In the genomic region with DNA sequence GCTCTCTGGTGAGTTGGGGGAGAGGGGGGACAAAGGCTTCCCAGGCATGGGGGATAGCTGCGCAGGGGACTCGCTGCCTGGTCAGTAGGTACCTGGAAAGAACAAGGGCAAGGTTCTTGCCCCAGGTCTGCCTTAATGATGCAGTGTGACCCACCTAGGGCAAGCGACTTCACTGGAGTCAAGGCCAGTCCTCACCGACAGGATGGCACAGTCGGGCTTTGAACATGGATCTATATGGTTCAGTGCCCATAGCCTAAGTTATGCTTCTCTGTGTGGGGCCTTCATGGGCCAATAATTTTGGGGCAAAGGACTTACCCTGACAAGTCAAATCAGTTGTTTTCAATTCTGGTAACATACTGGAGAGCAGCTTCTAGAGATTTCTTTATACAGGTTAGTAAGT, we compare ENCODE assay signal across 8 mouse cellular contexts. TPM values are rescaled to one million over a fixed set of nuclear protein-coding genes. Genes with fewer than 3 reads are reported as not detected.
DNase-seq lines count a peak whose midpoint lies in the region; ATAC-seq lines count a peak whose summit lies in the region.

No protein-coding gene starts in this region.

- DNase-seq in kidney, postnatal 4 days, result no peak
- DNase-seq in embryonic facial prominence, embryonic 11.5 days (ENCODE audit: low spot score), result peak; percentile 23
- DNase-seq in intestine, embryonic 14.5 days (ENCODE audit: low spot score), result no peak
- DNase-seq in naive thymus-derived CD4-positive, alpha-beta T cell, adult 2 months (ENCODE audit: low read depth), result peak; percentile 21
- no peak for DNase-seq in cerebellum, adult 8-10 months
- DNase-seq in thymus, postnatal 36 days, result no peak

- H3K4me2 ChIP-seq in kidney, embryonic 14.5 days (replicated peaks; ENCODE audit: low read depth, low read length), result peak overlapping the region; percentile 84
- peak overlapping the region; percentile 76 for H3K4me2 ChIP-seq in embryonic facial prominence, embryonic 11.5 days (ENCODE audit: low read depth, low read length)
- H3K4me2 ChIP-seq in intestine, embryonic 14.5 days (ENCODE audit: low read length), result peak overlapping the region; percentile 57

- H3K9ac ChIP-seq in kidney, embryonic 14.5 days (ENCODE audit: low read depth, low read length), result peak overlapping the region; percentile 93
- H3K9ac ChIP-seq in embryonic facial prominence, embryonic 11.5 days (replicated peaks; ENCODE audit: low read length), result peak overlapping the region; percentile 99
- H3K9ac ChIP-seq in intestine, embryonic 14.5 days (ENCODE audit: low read length), result peak overlapping the region; percentile 86

- no peaks in the 10 kb centered on the region for H3K9me3 ChIP-seq in kidney, embryonic 14.5 days (ENCODE audit: control insufficient read depth, low read length)
- no peaks in the 10 kb centered on the region for H3K9me3 ChIP-seq in embryonic facial prominence, embryonic 11.5 days (replicated peaks; ENCODE audit: control insufficient read depth, low read length)
- no peaks in the 10 kb centered on the region for H3K9me3 ChIP-seq in intestine, embryonic 14.5 days (ENCODE audit: control insufficient read depth, low read length)

- no peak for ATAC-seq in kidney, embryonic 14.5 days (ENCODE audit: low FRiP score, low TSS enrichment)
- no peak; the same call in none of the 2 replicates for ATAC-seq in embryonic facial prominence, embryonic 11.5 days (replicated peaks; ENCODE audit: insufficient number of reproducible peaks, low FRiP score, low TSS enrichment, low read depth)
- peak; percentile 25; the same call in 1 of the 2 replicates for ATAC-seq in intestine, embryonic 14.5 days (replicated peaks; ENCODE audit: low FRiP score, low TSS enrichment, low read depth)
- ATAC-seq in erythroid progenitor cell, adult 5-6 weeks (replicated peaks; ENCODE audit: low FRiP score, poor library complexity, severe bottlenecking), result no peak

- WGBS in kidney, embryonic 14.5 days, result 3% methylated on average over 5 of the region's 5 CpGs
- WGBS in embryonic facial prominence, embryonic 11.5 days, result 10% methylated on average over 5 of the region's 5 CpGs
- WGBS in intestine, embryonic 14.5 days, result 10% methylated on average over 5 of the region's 5 CpGs

- H3K36me3 ChIP-seq in kidney, embryonic 14.5 days (ENCODE audit: control insufficient read depth, insufficient read depth, low read length), result no peaks in the 10 kb centered on the region
- H3K36me3 ChIP-seq in embryonic facial prominence, embryonic 11.5 days (replicated peaks; ENCODE audit: control insufficient read depth, insufficient read depth, low read depth, low read length), result no peaks in the 10 kb centered on the region
- H3K36me3 ChIP-seq in intestine, embryonic 14.5 days (ENCODE audit: control insufficient read depth, insufficient read depth, low read length), result no peaks in the 10 kb centered on the region

- H3K4me3 ChIP-seq in kidney, embryonic 14.5 days (ENCODE audit: low read length), result peak overlapping the region; percentile 88
- peak overlapping the region; percentile 80 for H3K4me3 ChIP-seq in embryonic facial prominence, embryonic 11.5 days (ENCODE audit: low read depth, low read length)
- peak overlapping the region; percentile 72 for H3K4me3 ChIP-seq in intestine, embryonic 14.5 days (ENCODE audit: low read depth, low read length)

- no peak overlapping the region for H3K27ac ChIP-seq in kidney, embryonic 14.5 days (ENCODE audit: low read depth, low read length)
- peak overlapping the region; percentile 95; the same call in 1 of the 2 replicates for H3K27ac ChIP-seq in embryonic facial prominence, embryonic 11.5 days (replicated peaks; ENCODE audit: low read depth, low read length)
- H3K27ac ChIP-seq in intestine, embryonic 14.5 days (ENCODE audit: low read depth), result peak overlapping the region; percentile 92; the same call in 1 of the 2 replicates

- 0 out of 2 replicates have a peak, but pooled peaks cover 4% of the 10 kb centered on the region for H3K4me1 ChIP-seq in kidney, embryonic 14.5 days (ENCODE audit: control insufficient read depth, insufficient read depth, low read length)
- 0 out of 2 replicates have a peak, but pooled peaks cover 2% of the 10 kb centered on the region for H3K4me1 ChIP-seq in embryonic facial prominence, embryonic 11.5 days (ENCODE audit: control insufficient read depth, insufficient read depth, low read length)
- peaks cover 9% of the 10 kb centered on the region for H3K4me1 ChIP-seq in intestine, embryonic 14.5 days (replicated peaks; ENCODE audit: control insufficient read depth, insufficient read depth, low read length)

- no peaks in the 10 kb centered on the region for H3K27me3 ChIP-seq in kidney, embryonic 14.5 days (ENCODE audit: control insufficient read depth, insufficient read depth, low read length)
- H3K27me3 ChIP-seq in embryonic facial prominence, embryonic 11.5 days (ENCODE audit: control insufficient read depth, insufficient read depth, low read length), result no peaks in the 10 kb centered on the region; the same call in 1 of the 2 replicates
- no peaks in the 10 kb centered on the region; the same call in 1 of the 2 replicates for H3K27me3 ChIP-seq in intestine, embryonic 14.5 days (replicated peaks; ENCODE audit: control insufficient read depth, insufficient read depth, low read length)

RNA-seq across cellular contexts. Expression of a gene that starts 0.5 kb away (rescaled TPM):
- polyA plus RNA-seq in kidney, embryonic 14.5 days (2014; fragmentation: Nextera tagmentation; extraction: Ambion mirVana), result 21.5 and 21.6 TPM in 2 replicates
- polyA plus RNA-seq in embryonic facial prominence, embryonic 11.5 days (2014; fragmentation: Nextera tagmentation; extraction: Ambion mirVana), result 33.9 and 35.6 TPM in 2 replicates
- polyA plus RNA-seq in intestine, embryonic 14.5 days (2014; fragmentation: Nextera tagmentation; extraction: Ambion mirVana), result 17.5 and 19.1 TPM in 2 replicates
- 1.3 TPM in 1 of 2 replicates, not detected in the other for total RNA-seq in erythroid progenitor cell, adult 5-6 weeks (2015; ENCODE audit: low replicate concordance)
- 0.26 TPM in 1 of 2 replicates, not detected in the other for total RNA-seq in erythroid progenitor cell, adult 5-6 weeks (2017; ENCODE audit: low replicate concordance)

RNA-seq across cellular contexts. Expression of a gene that starts 57.3 kb away (rescaled TPM):
- polyA plus RNA-seq in kidney, embryonic 14.5 days (2014; fragmentation: Nextera tagmentation; extraction: Ambion mirVana), result 0.08 and 0.13 TPM in 2 replicates
- polyA plus RNA-seq in embryonic facial prominence, embryonic 11.5 days (2014; fragmentation: Nextera tagmentation; extraction: Ambion mirVana), result 4.3 and 7.0 TPM in 2 replicates
- polyA plus RNA-seq in intestine, embryonic 14.5 days (2014; fragmentation: Nextera tagmentation; extraction: Ambion mirVana), result 6.2 and 7.2 TPM in 2 replicates
- total RNA-seq in erythroid progenitor cell, adult 5-6 weeks (2015; ENCODE audit: low replicate concordance), result not detected in 2 replicates
- total RNA-seq in erythroid progenitor cell, adult 5-6 weeks (2017; ENCODE audit: low replicate concordance), result not detected in 2 replicates

Comparison
In these comparisons a context has a peak if more than half of its experiments do, and no peak if none do; other contexts are left out.
1. DNase-seq: peak in embryonic facial prominence, embryonic 11.5 days (single experiment) and naive thymus-derived CD4-positive, alpha-beta T cell, adult 2 months (single experiment); none in kidney, postnatal 4 days (0 of 2), intestine, embryonic 14.5 days (single experiment), cerebellum, adult 8-10 months (single experiment) and thymus, postnatal 36 days (0 of 2).
2. Peak in every context shown above with its lines, with median percentiles within 50 percentile points of each other: H3K4me2 ChIP-seq, H3K4me3 ChIP-seq and H3K9ac ChIP-seq.